Mouse (Mus musculus) heart, embryonic 10.5 days (tissue): ENCODE results near the gene Cfap100. TPM values are rescaled to one million over a fixed set of nuclear protein-coding genes. Genes with fewer than 3 reads are reported as not detected.

ENCODE experiments used
- DNase-seq: peaks from one replicate; pipeline ENCODE4 v3.0.0-alpha.2; 2017; ENCODE audit warnings: low spot score
- H3K27ac ChIP-seq: fragments of 300-500 bp; sonication (generic); 2 replicates; pipeline ENCODE4 v1.5.1; 2016; ENCODE audit warnings: mild to moderate bottlenecking
- H3K27me3 ChIP-seq: fragments of 300-500 bp; sonication (generic); 2 replicates; pipeline ENCODE4 v1.6.1; 2016; ENCODE audit warnings: mild to moderate bottlenecking; ENCODE audit not compliant: poor library complexity, insufficient read depth, severe bottlenecking
- H3K36me3 ChIP-seq: fragments of 300-500 bp; sonication (generic); 2 replicates; pipeline ENCODE4 v1.6.1; 2016; ENCODE audit warnings: mild to moderate bottlenecking, moderate library complexity
- H3K4me1 ChIP-seq: fragments of 300-500 bp; sonication (generic); 2 replicates; pipeline ENCODE4 v1.6.1; 2016; ENCODE audit warnings: mild to moderate bottlenecking
- H3K4me3 ChIP-seq: fragments of 300-500 bp; sonication (generic); 2 replicates; pipeline ENCODE4 v1.5.1; 2016; ENCODE audit warnings: mild to moderate bottlenecking, moderate library complexity
- H3K9me3 ChIP-seq: fragments of 300-500 bp; sonication (generic); 2 replicates; pipeline ENCODE4 v1.6.1; 2016; ENCODE audit warnings: mild to moderate bottlenecking, moderate library complexity
- WGBS: fragments of 180-500 bp; shearing (Covaris S2); methylation state at CpG from one replicate; pipeline ENCODE4 v1.1.7; 2016; 5-methylcytosine and 5-hydroxymethylcytosine counted together
- polyA plus RNA-seq: library from polyadenylated mRNA; unstranded; fragments of >200 nt; fragmentation: Nextera tagmentation; extraction: Ambion mirVana; gene quantifications from 2 replicates; pipeline ENCODE4 v1.2.1, GENCODE M21; 2016

Gene Cfap100
- polyA plus RNA-seq, 1 experiment from 2014 or later, result not detected

DNA sequence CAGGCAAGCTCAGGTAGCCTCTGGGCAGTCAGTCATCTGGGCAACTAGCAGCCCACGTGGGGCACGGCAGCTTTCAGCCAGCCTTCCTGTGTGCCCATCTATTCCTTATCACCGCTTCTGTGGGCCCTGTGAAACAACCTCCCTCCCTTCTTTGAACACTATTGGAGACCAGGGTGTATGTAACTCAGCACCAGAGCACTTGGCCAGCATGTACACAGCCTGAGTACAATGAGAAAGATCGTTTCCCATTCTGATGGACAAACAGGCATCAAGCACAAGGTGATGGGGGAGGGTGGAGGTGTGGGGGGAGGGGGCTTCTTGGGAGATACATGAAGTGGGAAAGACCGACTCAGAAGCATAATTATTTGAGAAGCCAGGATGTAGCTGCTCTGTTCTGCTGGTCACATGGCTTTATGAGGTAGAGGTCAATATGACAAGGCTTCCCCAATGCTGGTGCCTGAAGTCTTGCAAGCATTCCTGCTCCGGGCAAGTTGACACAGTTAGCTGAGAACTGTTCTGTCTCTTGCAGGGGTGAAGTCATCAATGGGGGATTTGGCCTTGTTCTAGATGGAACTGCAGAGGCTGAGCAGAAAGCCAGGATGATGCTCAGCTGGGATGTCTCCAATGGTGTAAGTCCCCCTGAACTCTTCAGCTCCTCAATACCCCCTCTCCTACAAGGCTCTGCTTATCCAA is 67.5 kb downstream of the Cfap100 start:
- DNase-seq, result no peak
- H3K36me3 ChIP-seq, result no peaks in the 10 kb centered on the region
- H3K27ac ChIP-seq, result no peak overlapping the region
- 76% methylated on average over 6 of the region's 6 CpGs for WGBS
- H3K4me1 ChIP-seq, result 0 out of 2 replicates have a peak, but pooled peaks cover 3% of the 10 kb centered on the region
- no peak overlapping the region for H3K4me3 ChIP-seq
- H3K9me3 ChIP-seq, result no peaks in the 10 kb centered on the region
- no peaks in the 10 kb centered on the region for H3K27me3 ChIP-seq

DNA sequence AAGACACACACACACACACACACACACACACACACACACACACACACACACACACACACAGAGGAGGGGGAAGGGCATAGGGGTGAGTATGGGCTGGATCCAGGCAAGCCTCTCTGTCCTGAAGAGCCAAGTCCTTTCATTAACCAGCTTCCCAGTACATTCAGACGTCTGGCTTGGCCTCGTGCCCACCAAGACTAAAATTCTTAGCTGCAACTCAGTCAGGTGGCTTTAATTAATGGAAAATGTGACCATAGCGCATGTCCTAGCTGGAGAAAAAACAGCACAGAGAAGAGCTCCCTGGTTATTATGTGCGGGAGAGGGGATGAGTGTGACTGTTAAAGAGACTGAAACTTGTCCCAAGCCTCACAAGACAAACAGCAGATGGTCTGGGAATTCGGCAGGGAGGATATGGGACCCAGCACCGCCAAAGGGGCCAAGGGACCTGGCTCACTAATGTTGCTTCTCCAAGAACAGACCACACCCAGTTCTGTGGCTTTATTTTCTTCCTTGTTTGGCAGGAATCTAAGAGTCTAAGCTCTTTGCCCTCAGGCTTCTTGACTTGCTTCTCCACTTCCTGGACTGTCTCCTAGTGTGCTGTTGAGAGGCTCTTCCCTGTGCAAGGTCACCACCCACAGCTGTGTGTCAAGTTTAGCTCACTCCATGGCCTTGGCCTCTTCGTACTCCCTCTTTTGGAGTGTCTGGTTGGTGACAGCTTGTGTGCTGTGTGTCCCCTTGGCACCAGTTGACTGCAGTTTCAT is 68.4 kb downstream of the Cfap100 start:
- H3K9me3 ChIP-seq, result no peaks in the 10 kb centered on the region
- no peaks in the 10 kb centered on the region for H3K27me3 ChIP-seq
- DNase-seq, result no peak
- H3K36me3 ChIP-seq, result no peaks in the 10 kb centered on the region
- H3K4me1 ChIP-seq, result 0 out of 2 replicates have a peak, but pooled peaks cover 3% of the 10 kb centered on the region
- H3K4me3 ChIP-seq, result no peak overlapping the region
- no peak overlapping the region for H3K27ac ChIP-seq
- WGBS, result 52% methylated on average over 7 of the region's 7 CpGs

DNA sequence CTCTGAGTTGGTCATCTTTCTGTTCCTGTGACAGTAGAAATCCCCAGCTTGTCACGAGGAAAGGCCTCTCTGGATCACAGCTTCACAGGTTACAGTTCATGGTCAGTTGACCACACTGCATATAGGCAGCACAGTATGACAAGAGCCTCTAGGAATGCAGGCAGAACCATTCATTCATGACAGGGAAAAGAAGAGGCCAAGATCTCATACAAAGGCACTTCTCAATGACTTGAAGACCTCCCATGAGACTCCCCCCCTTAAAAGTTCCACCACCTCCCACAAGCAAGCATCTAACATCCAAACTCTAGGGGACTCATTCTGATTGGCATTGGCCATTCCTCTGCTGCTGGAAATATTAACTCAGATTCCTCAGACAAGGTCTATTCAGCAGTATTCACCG is 69.2 kb downstream of the Cfap100 start:
- H3K27me3 ChIP-seq, result no peaks in the 10 kb centered on the region
- H3K27ac ChIP-seq, result no peak overlapping the region

DNA sequence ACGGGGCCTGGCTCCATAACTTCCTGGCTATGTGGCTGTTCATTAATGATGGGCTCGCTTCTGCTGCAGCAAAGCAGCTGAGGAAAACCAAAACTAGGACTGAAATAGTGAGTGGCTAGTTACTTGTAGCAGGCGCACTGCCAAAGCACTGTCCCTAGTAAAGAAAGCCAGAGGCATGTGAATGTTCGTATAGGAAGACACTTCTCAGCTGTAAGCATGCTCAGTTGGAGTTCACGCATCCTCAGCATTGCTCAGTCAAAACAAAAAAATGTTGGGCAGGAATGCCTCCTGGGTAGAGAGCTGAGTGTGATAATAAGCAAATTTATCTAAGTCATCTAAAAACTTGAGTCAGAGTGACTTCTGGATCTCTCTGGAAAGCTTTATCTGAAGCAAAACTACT is 70.5 kb downstream of the Cfap100 start:
- DNase-seq, result no peak
- Histone ChIP-seq H3K9me3 (no peaks in the 10 kb centered on the region), H3K4me1 (0 out of 2 replicates have a peak, but pooled peaks cover 3% of the 10 kb centered on the region), H3K4me3 (no peak overlapping the region), H3K27ac (no peak overlapping the region), H3K27me3 (no peaks in the 10 kb centered on the region), H3K36me3 (no peaks in the 10 kb centered on the region)
- 60% methylated on average over 5 of the region's 5 CpGs for WGBS

More for the DNA sequence above, 69.2 kb downstream of the Cfap100 start:
- no peaks in the 10 kb centered on the region for H3K9me3 ChIP-seq
- WGBS, result 81% methylated on average over 2 of the region's 2 CpGs
- H3K4me1 ChIP-seq, result 0 out of 2 replicates have a peak, but pooled peaks cover 3% of the 10 kb centered on the region
- no peaks in the 10 kb centered on the region for H3K36me3 ChIP-seq
- H3K4me3 ChIP-seq, result no peak overlapping the region
- no peak for DNase-seq

Other genes with a start within 250 kb of the Cfap100 start
- not detected in 2 replicates for gene V1ra8, start 226.0 kb downstream of the Cfap100 start, polyA plus RNA-seq
- not detected in 2 replicates for gene Vmn1r53, start 204.4 kb downstream of the Cfap100 start, polyA plus RNA-seq
- not detected in 2 replicates for gene Vmn1r54, start 182.5 kb downstream of the Cfap100 start, polyA plus RNA-seq
- not detected in 2 replicates for gene BC048671, start 127.6 kb downstream of the Cfap100 start, polyA plus RNA-seq
- 0.44 and 1.6 TPM in 2 replicates for gene Chst13, start 103.6 kb downstream of the Cfap100 start, polyA plus RNA-seq
- 0.21 TPM in 1 of 2 replicates, not detected in the other for gene Uroc1, start 95.5 kb downstream of the Cfap100 start, polyA plus RNA-seq
- 5.3 and 5.5 TPM in 2 replicates for gene Zxdc, start 59.3 kb downstream of the Cfap100 start, polyA plus RNA-seq
- gene Klf15, start 33.8 kb upstream of the Cfap100 start, polyA plus RNA-seq, result 7.9 and 11.5 TPM in 2 replicates
- gene Aldh1l1, start 57.6 kb upstream of the Cfap100 start, polyA plus RNA-seq, result 0.93 and 1.3 TPM in 2 replicates
- 8.2 and 9.4 TPM in 2 replicates for gene Slc41a3, start 175.9 kb upstream of the Cfap100 start, polyA plus RNA-seq